Mouse (Mus musculus): Measurements from ENCODE around the gene Tfip11. TPM values are rescaled to one million over a fixed set of nuclear protein-coding genes. Genes with fewer than 3 reads are reported as not detected.

Gene Tfip11
- polyA plus RNA-seq, 1 experiment, result 58.9 TPM

DNA sequence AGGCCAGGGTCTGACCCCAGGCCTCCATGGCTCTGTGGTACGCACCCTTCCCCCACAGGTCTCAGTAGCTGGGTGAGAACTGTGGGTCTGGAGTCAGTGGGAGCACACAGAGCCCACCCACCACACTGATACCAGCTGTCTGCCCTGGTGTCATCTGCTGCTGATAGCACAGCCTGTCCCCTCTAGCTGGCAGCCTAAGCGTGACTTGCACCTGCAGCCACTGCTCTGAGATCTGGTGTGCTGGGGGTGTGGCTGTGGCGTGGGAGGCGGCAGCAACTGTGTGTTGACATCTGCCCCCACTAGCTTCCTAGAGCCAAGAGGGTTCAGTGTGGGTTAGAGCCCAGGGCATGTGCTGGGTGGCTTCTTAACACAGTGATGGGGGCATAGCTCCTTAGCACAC lies 50.0 kb downstream of the Tfip11 start:
- no peaks in the 10 kb centered on the region for H3K27me3 ChIP-seq (ENCODE audit: control insufficient read depth, insufficient read depth, low read length)
- DNase-seq, result no peak
- WGBS, result 30% methylated on average over 4 of the region's 4 CpGs
- no peak for TF ChIP-seq CTCF (IDR thresholded peaks at IDR 0.05; ENCODE audit: borderline replicate concordance, control insufficient read depth, extremely low read depth, insufficient read depth, low read length, poor library complexity)
- 0 out of 2 replicates have a peak, but pooled peaks have one; percentile 18 for TF ChIP-seq POLR2A (IDR thresholded peaks at IDR 0.05; ENCODE audit: control insufficient read depth, extremely low read depth, insufficient read depth, low read length, poor library complexity)
- no peaks in the 10 kb centered on the region for H3K36me3 ChIP-seq (ENCODE audit: control insufficient read depth, insufficient read depth, low read length)
- no peak overlapping the region for H3K27ac ChIP-seq (ENCODE audit: control insufficient read depth, insufficient read depth, low read length)
- no peak overlapping the region for H3K4me3 ChIP-seq (ENCODE audit: control insufficient read depth, insufficient read depth, low read length)
- peaks cover 9% of the 10 kb centered on the region; the same call in 1 of the 2 replicates for H3K4me1 ChIP-seq (replicated peaks; ENCODE audit: control insufficient read depth, insufficient read depth, low read length)

DNA sequence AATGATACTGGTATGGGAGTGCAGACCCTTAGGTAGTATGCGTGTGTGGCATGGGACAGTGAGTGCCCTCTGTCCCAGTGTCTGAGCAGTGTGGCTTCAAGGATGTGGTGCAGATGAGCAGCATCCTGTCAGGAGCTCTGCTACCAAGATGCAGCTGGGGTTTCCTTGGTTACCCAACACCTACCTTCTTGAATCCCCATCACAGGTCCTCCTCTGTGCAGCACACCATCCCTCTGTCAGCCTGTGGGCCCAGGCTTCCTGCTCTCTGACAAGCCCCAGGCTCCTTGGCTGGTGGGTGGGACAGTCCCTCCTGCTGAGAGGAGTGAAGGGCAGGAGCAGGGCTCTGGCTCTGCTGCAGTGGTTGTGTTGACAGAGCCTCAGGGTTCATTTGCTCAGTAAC lies 51.2 kb downstream of the Tfip11 start:
- no peak overlapping the region for H3K4me3 ChIP-seq (ENCODE audit: control insufficient read depth, insufficient read depth, low read length)

DNA sequence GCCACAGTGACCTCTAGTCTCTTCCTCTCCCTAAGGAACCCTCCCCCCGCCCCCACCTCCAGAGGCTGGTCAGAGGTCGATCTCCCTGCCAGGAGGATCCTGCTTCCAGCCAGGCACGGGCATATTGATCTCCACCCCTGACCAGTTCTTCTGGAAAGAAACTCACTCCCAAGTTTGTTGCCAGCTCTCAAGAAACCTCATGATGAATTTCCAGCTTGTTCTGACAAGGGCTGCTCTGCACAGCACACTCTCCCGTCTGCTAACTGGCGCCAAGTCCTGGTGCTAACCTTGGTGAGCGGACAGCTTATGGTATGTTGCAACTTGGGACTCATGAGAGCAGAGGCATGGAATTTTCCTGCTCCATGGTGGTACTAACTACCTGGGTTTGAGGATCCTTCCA lies 52.6 kb downstream of the Tfip11 start:
- no peak overlapping the region for H3K4me3 ChIP-seq (ENCODE audit: control insufficient read depth, insufficient read depth, low read length)
- WGBS, result 96% methylated on average over 6 of the region's 6 CpGs
- H3K4me1 ChIP-seq (replicated peaks; ENCODE audit: control insufficient read depth, insufficient read depth, low read length), result peaks cover 9% of the 10 kb centered on the region; the same call in 1 of the 2 replicates
- H3K27me3 ChIP-seq (ENCODE audit: control insufficient read depth, insufficient read depth, low read length), result no peaks in the 10 kb centered on the region
- TF ChIP-seq CTCF (IDR thresholded peaks at IDR 0.05; ENCODE audit: borderline replicate concordance, control insufficient read depth, extremely low read depth, insufficient read depth, low read length, poor library complexity) (no peak), POLR2A (IDR thresholded peaks at IDR 0.05; ENCODE audit: control insufficient read depth, extremely low read depth, insufficient read depth, low read length, poor library complexity) (no peak)
- H3K36me3 ChIP-seq (ENCODE audit: control insufficient read depth, insufficient read depth, low read length), result no peaks in the 10 kb centered on the region
- no peak for DNase-seq
- H3K27ac ChIP-seq (ENCODE audit: control insufficient read depth, insufficient read depth, low read length), result no peak overlapping the region

More for the DNA sequence above, 51.2 kb downstream of the Tfip11 start:
- H3K27me3 ChIP-seq (ENCODE audit: control insufficient read depth, insufficient read depth, low read length), result no peaks in the 10 kb centered on the region
- H3K4me1 ChIP-seq (replicated peaks; ENCODE audit: control insufficient read depth, insufficient read depth, low read length), result peaks cover 9% of the 10 kb centered on the region; the same call in 1 of the 2 replicates
- no peak overlapping the region for H3K27ac ChIP-seq (ENCODE audit: control insufficient read depth, insufficient read depth, low read length)
- no peak for DNase-seq
- TF ChIP-seq CTCF (IDR thresholded peaks at IDR 0.05; ENCODE audit: borderline replicate concordance, control insufficient read depth, extremely low read depth, insufficient read depth, low read length, poor library complexity) (no peak), POLR2A (IDR thresholded peaks at IDR 0.05; ENCODE audit: control insufficient read depth, extremely low read depth, insufficient read depth, low read length, poor library complexity) (no peak)
- WGBS, result 100% methylated on average over 1 of the region's 1 CpGs
- H3K36me3 ChIP-seq (ENCODE audit: control insufficient read depth, insufficient read depth, low read length), result no peaks in the 10 kb centered on the region

DNA sequence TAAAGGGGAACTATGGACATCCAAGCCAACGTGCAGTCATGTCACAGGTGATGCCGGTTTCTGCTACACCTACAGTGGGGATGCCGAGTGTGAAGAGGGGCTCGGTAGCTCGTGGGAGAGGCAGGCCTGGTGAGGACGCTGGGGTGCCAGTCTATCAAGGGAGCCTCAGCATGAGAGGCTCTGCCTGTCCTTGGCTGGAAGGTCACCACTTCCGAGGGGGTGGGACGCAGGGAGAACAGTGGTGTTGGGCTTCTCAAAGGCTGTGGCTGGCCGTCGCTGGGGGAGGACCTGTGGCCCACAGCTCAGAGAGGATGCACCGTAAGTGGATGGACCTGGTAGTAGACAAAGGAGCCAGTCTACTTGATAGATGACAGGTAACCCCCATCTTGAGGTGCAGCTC lies 55.0 kb downstream of the Tfip11 start:
- 0 out of 2 replicates have a peak, but pooled peaks cover 3% of the 10 kb centered on the region for H3K4me1 ChIP-seq (replicated peaks; ENCODE audit: control insufficient read depth, insufficient read depth, low read length)
- 92% methylated on average over 11 of the region's 11 CpGs for WGBS

GRCm38 (mm10) chr5:112382042-112382441 lies 55.9 kb downstream of the Tfip11 start:
- no peaks in the 10 kb centered on the region for H3K4me1 ChIP-seq (replicated peaks; ENCODE audit: control insufficient read depth, insufficient read depth, low read length)
- TF ChIP-seq POLR2A (IDR thresholded peaks at IDR 0.05; ENCODE audit: control insufficient read depth, extremely low read depth, insufficient read depth, low read length, poor library complexity) (no peak), CTCF (IDR thresholded peaks at IDR 0.05; ENCODE audit: borderline replicate concordance, control insufficient read depth, extremely low read depth, insufficient read depth, low read length, poor library complexity) (no peak)
- WGBS, result 91% methylated on average over 9 of the region's 9 CpGs

More for the DNA sequence above, 55.0 kb downstream of the Tfip11 start:
- Histone ChIP-seq H3K27me3 (ENCODE audit: control insufficient read depth, insufficient read depth, low read length) (no peaks in the 10 kb centered on the region), H3K4me3 (ENCODE audit: control insufficient read depth, insufficient read depth, low read length) (no peak overlapping the region), H3K36me3 (ENCODE audit: control insufficient read depth, insufficient read depth, low read length) (no peaks in the 10 kb centered on the region), H3K27ac (ENCODE audit: control insufficient read depth, insufficient read depth, low read length) (no peak overlapping the region)
- no peak for TF ChIP-seq POLR2A (IDR thresholded peaks at IDR 0.05; ENCODE audit: control insufficient read depth, extremely low read depth, insufficient read depth, low read length, poor library complexity)
- no peak for TF ChIP-seq CTCF (IDR thresholded peaks at IDR 0.05; ENCODE audit: borderline replicate concordance, control insufficient read depth, extremely low read depth, insufficient read depth, low read length, poor library complexity)
- no peak for DNase-seq

GRCm38 (mm10) chr5:112382641-112383330 lies 56.6 kb downstream of the Tfip11 start:
- H3K4me1 ChIP-seq (replicated peaks; ENCODE audit: control insufficient read depth, insufficient read depth, low read length), result no peaks in the 10 kb centered on the region
- no peak for DNase-seq
- WGBS, result 80% methylated on average over 17 of the region's 17 CpGs
- no peak overlapping the region for H3K4me3 ChIP-seq (ENCODE audit: control insufficient read depth, insufficient read depth, low read length)
- TF ChIP-seq POLR2A (IDR thresholded peaks at IDR 0.05; ENCODE audit: control insufficient read depth, extremely low read depth, insufficient read depth, low read length, poor library complexity) (no peak), CTCF (IDR thresholded peaks at IDR 0.05; ENCODE audit: borderline replicate concordance, control insufficient read depth, extremely low read depth, insufficient read depth, low read length, poor library complexity) (no peak)
- H3K36me3 ChIP-seq (ENCODE audit: control insufficient read depth, insufficient read depth, low read length), result no peaks in the 10 kb centered on the region
- no peaks in the 10 kb centered on the region for H3K27me3 ChIP-seq (ENCODE audit: control insufficient read depth, insufficient read depth, low read length)
- H3K27ac ChIP-seq (ENCODE audit: control insufficient read depth, insufficient read depth, low read length), result no peak overlapping the region

More at GRCm38 (mm10) chr5:112382042-112382441, 55.9 kb downstream of the Tfip11 start:
- H3K4me3 ChIP-seq (ENCODE audit: control insufficient read depth, insufficient read depth, low read length), result no peak overlapping the region
- no peaks in the 10 kb centered on the region for H3K36me3 ChIP-seq (ENCODE audit: control insufficient read depth, insufficient read depth, low read length)
- H3K27me3 ChIP-seq (ENCODE audit: control insufficient read depth, insufficient read depth, low read length), result no peaks in the 10 kb centered on the region
- no peak for DNase-seq
- H3K27ac ChIP-seq (ENCODE audit: control insufficient read depth, insufficient read depth, low read length), result no peak overlapping the region

All from thymus, adult 2 months (tissue).